Mouse (Mus musculus) spleen, postnatal 14 days (tissue): Measurements from ENCODE around the gene Ak1.

Experiments used
- DNase-seq, 2 experiments: peaks; one replicate each; pipeline ENCODE4 v3.0.0; 2021 to 2022; ENCODE audit warnings: low spot score in 2 of 2

The Ak1 gene

DNA sequence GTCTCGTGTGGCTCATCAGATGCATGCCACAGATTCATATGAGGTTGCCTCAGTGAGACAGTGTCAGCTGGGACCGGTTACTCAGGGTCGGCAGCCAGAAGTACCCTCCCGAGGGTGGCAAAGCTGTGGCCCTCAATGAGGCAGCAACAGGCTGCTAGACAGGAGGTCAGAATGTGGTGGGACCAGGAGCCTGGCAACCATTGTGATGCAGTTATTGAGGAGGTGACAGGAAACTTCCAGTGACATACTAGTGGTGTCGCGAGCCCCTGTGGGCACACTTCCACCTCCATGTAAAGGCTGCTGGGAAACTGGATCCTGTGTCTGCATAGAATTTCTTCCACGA is at the start of gene Ak1:
Ak1 (plus strand) TSS at position 242 of the 343 bp plus-strand sequence.
- DNase-seq, result no peak

- DNase-seq, result no peak
Measured at GRCm38 (mm10) chr2:32572196-32572595, 49.4 kb upstream of the Ak1 start.

GRCm38 (mm10) chr2:32574497-32574896 is 47.1 kb upstream of the Ak1 start, which contains the start of gene Pip5kl1:
TSS of gene Pip5kl1 (plus strand) at chr2:32574797.
- no peak for DNase-seq

DNA sequence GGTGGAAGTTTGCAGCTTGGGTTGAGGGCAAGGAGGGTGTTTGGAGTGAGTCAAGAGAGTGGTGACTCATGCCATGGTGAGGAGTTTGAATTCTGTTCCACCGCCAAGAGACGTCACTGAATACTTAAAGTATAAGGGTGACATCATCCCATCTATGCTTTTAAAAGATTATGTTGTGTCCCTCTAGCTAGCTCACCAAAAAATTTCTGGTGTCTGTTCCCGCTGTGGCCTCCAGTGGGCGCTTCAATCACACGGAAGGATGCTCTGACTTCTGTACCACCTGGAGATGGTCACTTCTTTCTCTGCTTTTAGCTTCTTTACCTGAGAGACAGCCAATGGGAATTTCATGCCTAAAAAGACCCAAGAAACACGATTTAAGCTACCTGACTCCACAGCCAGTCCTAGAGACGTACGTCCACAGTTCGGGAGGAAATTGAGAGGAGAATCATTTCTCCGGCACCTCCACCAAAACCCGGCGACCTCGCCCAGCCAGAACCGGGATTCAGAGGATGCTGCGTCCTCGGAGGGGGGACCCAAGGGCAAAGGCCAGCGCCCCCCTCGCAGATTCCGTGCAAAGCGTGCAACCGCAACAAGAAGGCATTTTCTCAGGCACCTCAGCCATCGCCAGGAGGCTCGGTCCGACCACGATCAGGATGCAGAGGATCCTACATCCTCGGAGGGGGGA is 46.5 kb upstream of the Ak1 start:
- DNase-seq, result peak in 1 of 2 experiments; percentile 53

- no peak for DNase-seq
Measured at GRCm38 (mm10) chr2:32575586-32576160, 45.9 kb upstream of the Ak1 start, which contains the start of gene 9430097D07Rik. TSS of gene 9430097D07Rik (minus strand) at chr2:32575684.

GRCm38 (mm10) chr2:32576532-32576931 is 45.0 kb upstream of the Ak1 start:
- DNase-seq, result no peak

GRCm38 (mm10) chr2:32578146-32579046 is 43.2 kb upstream of the Ak1 start:
- no peak for DNase-seq

- DNase-seq, result no peak
Measured at GRCm38 (mm10) chr2:32581450-32582095, 40.0 kb upstream of the Ak1 start.

- DNase-seq, result peak in 1 of 2 experiments; percentile 70
Measured at GRCm38 (mm10) chr2:32582830-32583799, 38.4 kb upstream of the Ak1 start.

DNA sequence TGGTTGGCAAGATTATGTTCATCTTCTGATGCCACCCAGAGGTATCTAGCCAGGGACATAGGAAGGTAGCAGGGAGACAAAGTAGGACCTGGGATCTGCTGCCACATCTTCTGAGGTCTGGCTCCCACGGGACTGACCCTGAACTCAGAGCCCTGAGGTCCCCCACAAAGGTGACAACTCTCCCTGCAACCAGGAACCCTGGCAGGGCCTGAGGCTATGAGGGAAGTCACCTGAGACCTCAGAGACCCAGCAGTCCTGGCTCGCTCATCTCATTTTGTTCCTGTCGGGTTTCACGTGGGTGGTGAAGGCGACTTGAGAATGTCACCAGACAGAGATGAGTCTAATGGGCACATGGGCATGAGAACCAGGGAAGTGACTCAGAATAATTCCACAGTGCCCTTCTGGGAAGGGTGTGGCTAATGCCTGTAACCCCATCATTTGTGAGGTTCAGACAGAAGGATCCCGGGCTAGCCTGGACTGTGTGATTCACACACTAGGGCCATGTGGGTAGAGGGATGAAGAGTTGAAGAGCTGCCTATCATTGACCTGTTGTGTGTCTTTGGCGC is 36.3 kb upstream of the Ak1 start:
- DNase-seq, result no peak

GRCm38 (mm10) chr2:32586871-32587351 is 34.6 kb upstream of the Ak1 start, which contains the start of gene St6galnac4:
TSS of gene St6galnac4 (plus strand) at chr2:32587095.
- DNase-seq, result peak; percentile 77 to 82

GRCm38 (mm10) chr2:32587731-32588321 is 33.7 kb upstream of the Ak1 start:
- peak in 1 of 2 experiments; percentile 35 for DNase-seq

GRCm38 (mm10) chr2:32589213-32589795 is 32.3 kb upstream of the Ak1 start:
- no peak for DNase-seq

- no peak for DNase-seq
Measured at GRCm38 (mm10) chr2:32590224-32590623, 31.3 kb upstream of the Ak1 start.

GRCm38 (mm10) chr2:32591249-32591648 is 30.3 kb upstream of the Ak1 start:
- DNase-seq, result no peak

- no peak for DNase-seq
Measured at GRCm38 (mm10) chr2:32596725-32597124, 24.8 kb upstream of the Ak1 start.

DNA sequence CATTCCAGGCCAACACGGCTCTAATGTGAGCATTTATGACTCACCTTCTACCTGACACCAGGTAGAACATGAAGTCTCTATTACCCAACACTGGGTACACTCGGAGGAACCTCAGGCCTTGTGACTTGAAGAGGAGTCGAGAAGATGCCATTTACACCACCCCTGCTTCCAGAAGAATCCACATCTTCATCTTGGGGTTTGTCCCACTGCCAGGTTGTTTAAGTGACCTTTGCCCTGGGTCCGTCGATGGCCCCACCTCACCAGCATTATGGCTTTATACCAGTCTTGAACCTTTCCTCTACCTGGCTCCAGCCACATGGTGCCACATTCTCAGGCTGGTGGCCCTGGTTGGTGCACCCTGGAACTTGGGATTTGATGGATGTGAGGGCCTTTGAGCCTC is 24.3 kb upstream of the Ak1 start:
- DNase-seq, result no peak

- no peak for DNase-seq
Measured at GRCm38 (mm10) chr2:32597699-32598098, 23.9 kb upstream of the Ak1 start.

GRCm38 (mm10) chr2:32598506-32598905 is 23.1 kb upstream of the Ak1 start:
- DNase-seq, result no peak
